Mouse (Mus musculus): ENCODE data around the gene Cldn16.

DNA sequence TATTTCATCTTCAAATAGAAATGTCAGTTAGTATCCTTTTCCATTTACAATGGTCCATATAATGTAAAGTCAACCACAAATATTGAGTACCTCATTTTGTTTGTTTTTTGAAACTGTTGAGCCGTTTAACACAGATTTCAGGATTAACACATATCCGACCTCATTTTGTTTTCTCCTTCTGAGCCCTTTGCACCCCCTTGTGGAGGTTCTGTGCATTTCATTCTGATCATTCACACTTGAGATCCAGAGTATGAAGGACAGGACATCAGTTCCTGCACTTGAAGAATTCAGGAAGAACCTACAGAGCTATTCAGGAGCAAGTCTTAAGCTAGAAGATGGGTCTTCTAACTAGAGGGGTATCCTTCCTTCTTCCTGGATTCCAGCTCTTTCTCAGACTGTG, 56.7 kb downstream of the Cldn16 start:
- TF ChIP-seq CTCF (IDR thresholded peaks at IDR 0.05; ENCODE audit: borderline replicate concordance, insufficient read depth, low read depth, low read length) = no peak
- no peak for TF ChIP-seq POLR2A (IDR thresholded peaks at IDR 0.05; ENCODE audit: borderline replicate concordance, insufficient read depth, low read length)

Data from cerebellum, adult 2 months (tissue).